Mouse (Mus musculus) kidney, embryonic 14.5 days (tissue): ENCODE results near the gene Gm20905. TPM values are rescaled to one million over a fixed set of nuclear protein-coding genes. Genes with fewer than 3 reads are reported as not detected.
"Not testable (repeated sequence)": the region's sequence is repeated elsewhere in the genome, so short reads cannot be mapped to it uniquely, and the experiment has no call there.

Source experiments
- ATAC-seq: fragments of 200-750 bp; cut with Nextera tagmentation; 2 replicates; pipeline ENCODE4 v1.8.0; 2017; ENCODE audit warnings: moderate number of reproducible peaks, mild to moderate bottlenecking, moderate TSS enrichment, moderate library complexity; ENCODE audit not compliant: low FRiP score, low TSS enrichment
- H3K27ac ChIP-seq: fragments of 300-500 bp; sonication (generic); 2 replicates; pipeline ENCODE4 v1.5.1; 2014; ENCODE audit warnings: low read depth, mild to moderate bottlenecking, low read length, moderate library complexity, mixed read lengths
- H3K27me3 ChIP-seq: fragments of 300-500 bp; sonication (generic); 2 replicates; pipeline ENCODE4 v1.6.1; 2014; ENCODE audit warnings: mild to moderate bottlenecking, low read length; ENCODE audit not compliant: control insufficient read depth, insufficient read depth
- H3K36me3 ChIP-seq: fragments of 300-500 bp; sonication (generic); 2 replicates; pipeline ENCODE4 v1.6.1; 2014; ENCODE audit warnings: low read length, mixed read lengths; ENCODE audit not compliant: control insufficient read depth, insufficient read depth
- H3K4me1 ChIP-seq: fragments of 300-500 bp; sonication (generic); 2 replicates; pipeline ENCODE4 v1.6.1; 2014; ENCODE audit warnings: low read length, mixed read lengths; ENCODE audit not compliant: control insufficient read depth, insufficient read depth
- H3K4me2 ChIP-seq: fragments of 300-500 bp; sonication (generic); replicated peaks from 2 replicates; pipeline ENCODE4 v1.6.1; 2014; ENCODE audit warnings: low read depth, mild to moderate bottlenecking, low read length
- H3K4me3 ChIP-seq: fragments of 300-500 bp; sonication (generic); 2 replicates; pipeline ENCODE4 v1.5.1; 2014; ENCODE audit warnings: mild to moderate bottlenecking, low read length
- H3K9ac ChIP-seq: fragments of 300-500 bp; sonication (generic); 2 replicates; pipeline ENCODE4 v1.6.1; 2014; ENCODE audit warnings: low read depth, mild to moderate bottlenecking, low read length, moderate library complexity
- H3K9me3 ChIP-seq: fragments of 300-500 bp; sonication (generic); 2 replicates; pipeline ENCODE4 v1.6.1; 2016; ENCODE audit warnings: low read length; ENCODE audit not compliant: control insufficient read depth
- WGBS: fragments of 180-500 bp; shearing (Covaris S2); extraction: QIAGEN DNeasy Blood & Tissue Kit; methylation state at CpG from one replicate; pipeline ENCODE4 v1.1.7; 2014; 5-methylcytosine and 5-hydroxymethylcytosine counted together
- polyA plus RNA-seq: library from polyadenylated mRNA; unstranded; fragments of >200 nt; fragmentation: Nextera tagmentation; extraction: Ambion mirVana; gene quantifications from 2 replicates; pipeline ENCODE4 v1.2.1, GENCODE M21; 2014

Gene Gm20905
- polyA plus RNA-seq = not detected in 2 replicates

- H3K4me2 ChIP-seq, H3K4me1 ChIP-seq, H3K36me3 ChIP-seq, H3K27me3 ChIP-seq, H3K4me3 ChIP-seq, ATAC-seq, H3K9ac ChIP-seq, H3K27ac ChIP-seq, H3K9me3 ChIP-seq: not testable (repeated sequence)
- no CpG with 5 or more reads among the region's 6 CpGs for WGBS
Observed at GRCm38 (mm10) chrY:37259503-37259902, at the start of gene Gm20905. Gene Gm20905 (minus strand): TSS chrY:37259603.
